Mouse (Mus musculus) testis, adult 2 months (tissue): ENCODE measurements around the gene Ifi206.

Source experiments
- CTCF ChIP-seq: fragments of 200-500 bp; IDR thresholded peaks from 2 replicates; pipeline ENCODE4 v1.5.1; 2012; ENCODE audit warnings: low read depth, mild to moderate bottlenecking, inconsistent platforms, low read length, moderate library complexity; ENCODE audit not compliant: control insufficient read depth, insufficient read depth, insufficient replicate concordance
- POLR2A ChIP-seq: fragments of 200-500 bp; IDR thresholded peaks from 2 replicates; pipeline ENCODE4 v1.6.1; 2012; ENCODE audit warnings: low read depth, mild to moderate bottlenecking, inconsistent platforms, low read length, moderate library complexity; ENCODE audit not compliant: control insufficient read depth

DNA sequence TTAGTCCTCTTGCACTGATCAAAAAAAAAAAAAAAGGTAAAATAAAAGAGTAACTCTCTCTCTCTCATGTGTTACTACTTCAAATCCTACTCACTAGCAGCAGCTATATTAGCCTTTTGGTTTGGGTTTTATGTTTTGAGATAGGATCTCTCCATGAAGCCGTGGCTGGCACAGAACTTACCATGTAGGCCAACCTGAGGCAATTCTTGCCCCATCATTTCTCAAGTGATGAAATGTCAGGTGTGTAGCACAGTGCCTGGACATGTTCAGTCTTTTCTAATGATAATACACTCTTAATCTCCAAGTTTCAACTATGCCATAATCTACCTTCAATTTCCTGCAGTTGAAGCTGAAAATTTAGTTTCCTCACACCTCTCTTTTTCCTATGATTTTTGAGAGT lies 47.8 kb downstream of the Ifi206 start:
- TF ChIP-seq POLR2A (no peak), CTCF (no peak)
